Mouse (Mus musculus) c-Kit-positive CD71-positive TER-119-positive erythroid progenitor cells, embryonic 14.5 days (primary cell): ENCODE data around the gene Ddx59.

Source experiments
- DNase-seq: peaks from one replicate; pipeline ENCODE4 v3.0.0-alpha.2; 2013; ENCODE audit warnings: low spot score

The Ddx59 gene

GRCm38 (mm10) chr1:136414798-136415755 lies at the start of gene Ddx59:
Gene Ddx59, plus strand, starts transcription at chr1:136415271.
- DNase-seq, result peak; percentile 91

GRCm38 (mm10) chr1:136365986-136366385 lies 49.1 kb upstream of the Ddx59 start:
- DNase-seq, result no peak

GRCm38 (mm10) chr1:136379261-136379660 lies 35.8 kb upstream of the Ddx59 start:
- no peak for DNase-seq

- no peak for DNase-seq
Observed at GRCm38 (mm10) chr1:136380161-136380560, 34.9 kb upstream of the Ddx59 start.

- DNase-seq, result no peak
Observed at GRCm38 (mm10) chr1:136380606-136381005, 34.5 kb upstream of the Ddx59 start.

- DNase-seq, result no peak
Observed at GRCm38 (mm10) chr1:136381169-136381568, 33.9 kb upstream of the Ddx59 start.

GRCm38 (mm10) chr1:136381583-136381982 lies 33.5 kb upstream of the Ddx59 start:
- no peak for DNase-seq

GRCm38 (mm10) chr1:136386914-136387313 lies 28.2 kb upstream of the Ddx59 start:
- DNase-seq, result no peak

GRCm38 (mm10) chr1:136394506-136394905 lies 20.6 kb upstream of the Ddx59 start:
- DNase-seq, result peak; percentile 9

GRCm38 (mm10) chr1:136395073-136395472 lies 20.0 kb upstream of the Ddx59 start:
- DNase-seq, result no peak

- no peak for DNase-seq
Observed at GRCm38 (mm10) chr1:136401281-136401680, 13.8 kb upstream of the Ddx59 start.

- no peak for DNase-seq
Observed at GRCm38 (mm10) chr1:136409631-136410030, 5.4 kb upstream of the Ddx59 start.

GRCm38 (mm10) chr1:136415756-136416126 lies 670 bp downstream of the Ddx59 start:
- DNase-seq, result no peak

- DNase-seq, result no peak
Observed at GRCm38 (mm10) chr1:136418393-136418792, 3.3 kb downstream of the Ddx59 start.

- DNase-seq, result peak; percentile 75
Observed at GRCm38 (mm10) chr1:136427166-136427969, 12.3 kb downstream of the Ddx59 start.

GRCm38 (mm10) chr1:136428981-136429380 lies 13.9 kb downstream of the Ddx59 start:
- DNase-seq, result no peak

- no peak for DNase-seq
Observed at GRCm38 (mm10) chr1:136430126-136430818, 15.2 kb downstream of the Ddx59 start.

GRCm38 (mm10) chr1:136440741-136441140 lies 25.7 kb downstream of the Ddx59 start:
- DNase-seq, result no peak

- no peak for DNase-seq
Observed at GRCm38 (mm10) chr1:136442809-136443208, 27.7 kb downstream of the Ddx59 start.

GRCm38 (mm10) chr1:136444555-136445255 lies 29.6 kb downstream of the Ddx59 start:
- DNase-seq, result peak; percentile 85

- no peak for DNase-seq
Observed at GRCm38 (mm10) chr1:136446933-136447332, 31.9 kb downstream of the Ddx59 start.

GRCm38 (mm10) chr1:136447338-136447737 lies 32.3 kb downstream of the Ddx59 start:
- no peak for DNase-seq
